Mouse (Mus musculus): Measurements from ENCODE around the gene Ksr2.

DNA sequence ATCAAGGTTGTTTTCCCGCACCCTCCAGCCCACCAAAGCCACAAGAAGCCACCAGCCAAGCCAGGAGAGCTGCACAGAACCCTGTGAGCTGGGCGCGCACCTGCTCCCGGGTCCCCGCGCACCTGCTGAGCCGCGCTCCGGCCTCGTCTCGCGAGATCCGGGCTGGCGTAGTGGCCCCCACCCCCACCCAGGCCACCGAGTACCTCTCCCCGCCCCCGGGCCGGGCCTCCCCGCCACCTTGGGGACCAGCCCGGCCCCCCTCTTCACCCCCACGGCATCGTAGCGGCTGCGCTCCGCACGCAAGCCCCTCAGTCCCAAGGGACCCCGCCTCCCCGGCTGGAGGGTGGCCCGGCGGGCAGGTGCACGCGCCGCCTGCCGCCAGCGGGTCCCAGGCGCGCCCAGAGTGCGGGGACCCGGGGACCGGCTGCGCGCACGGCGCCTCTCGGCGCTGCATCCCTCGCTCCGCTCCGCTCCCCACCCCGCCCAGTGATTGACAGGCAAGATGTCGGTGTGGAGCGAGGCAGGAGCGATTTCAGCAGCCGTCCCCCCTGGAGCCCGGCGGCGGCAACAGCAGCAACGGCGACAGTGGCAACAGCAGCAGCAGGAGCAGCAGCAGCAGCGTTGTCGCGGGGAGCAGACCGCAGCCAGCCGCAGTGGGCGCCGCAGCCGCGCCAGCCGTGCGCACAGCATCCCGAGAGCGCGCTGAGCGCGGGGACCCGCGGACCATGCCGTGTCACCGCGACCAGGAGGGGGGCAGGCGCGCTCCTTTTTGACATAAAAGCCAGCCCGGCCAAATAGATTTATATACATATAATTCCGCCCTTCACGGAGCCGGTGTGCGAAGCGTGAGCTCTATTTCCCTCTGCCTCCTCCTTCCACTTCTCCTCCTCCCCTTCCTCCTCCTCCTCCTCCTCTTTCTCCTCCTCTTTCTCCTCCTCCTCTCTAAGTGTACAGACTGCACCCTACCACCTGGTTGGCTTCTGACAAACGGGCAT, at the start of gene Ksr2:
- TF ChIP-seq CTCF (IDR thresholded peaks at IDR 0.05; ENCODE audit: extremely low read depth, insufficient read depth, low read length) (no peak), POLR2A (IDR thresholded peaks at IDR 0.05; ENCODE audit: extremely low read depth, insufficient read depth, low read length) (peak; percentile 78)
